ENCODE assay signal across 10 mouse cellular contexts in the genomic region with DNA sequence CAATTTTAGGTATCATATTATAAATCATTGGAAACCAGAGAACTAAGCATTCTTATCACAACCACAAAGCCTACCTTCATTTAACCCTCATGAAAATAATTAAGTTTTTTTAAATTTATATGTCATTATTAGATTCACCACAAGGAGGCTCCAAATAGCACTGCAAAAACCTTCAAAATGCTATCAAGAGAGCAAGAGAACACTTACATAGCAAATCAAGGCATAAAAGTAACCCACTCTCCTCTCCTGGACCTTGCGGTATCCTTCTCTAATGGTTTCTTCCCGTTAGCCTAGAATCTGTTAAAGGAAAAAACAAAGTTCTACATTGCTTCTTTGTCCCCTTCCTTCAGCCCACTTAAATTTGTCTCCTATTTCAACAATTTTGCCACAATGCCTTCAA. TPM values are rescaled to one million over a fixed set of nuclear protein-coding genes. Genes with fewer than 3 reads are reported as not detected.
A peak's percentile ranks its signal among the peaks of the same experiment; 100 is the strongest.
DNase-seq lines count a peak whose midpoint lies in the region; ATAC-seq lines count a peak whose summit lies in the region.
"Had no signal": no experiment of that assay in that cellular context is flagged by ENCODE, and none has a peak within 500 bp of the region (broad histone marks: within the 10 kb centered on the region; RNA-seq: fewer than 3 reads in every experiment).

No protein-coding gene starts in this region.

- no peaks in the 10 kb centered on the region for H3K4me1 ChIP-seq in hindbrain, embryonic 14.5 days (replicated peaks; ENCODE audit: control insufficient read depth, insufficient read depth, low read length)
- no peaks in the 10 kb centered on the region for H3K4me1 ChIP-seq in hindbrain, embryonic 10.5 days (replicated peaks)
- H3K4me1 ChIP-seq: embryonic facial prominence, embryonic 12.5 days had no signal

- no peak overlapping the region for H3K4me2 ChIP-seq in hindbrain, embryonic 14.5 days (replicated peaks)
- H3K4me2 ChIP-seq: embryonic facial prominence, embryonic 12.5 days had no signal

- WGBS in hindbrain, embryonic 14.5 days = 59% methylated on average over 2 of the region's 2 CpGs
- WGBS in hindbrain, embryonic 10.5 days = 60% methylated on average over 2 of the region's 2 CpGs

- peak; percentile 71 for DNase-seq in hindbrain, embryonic 14.5 days (ENCODE audit: low spot score)
- DNase-seq in hindbrain, embryonic 10.5 days (ENCODE audit: low spot score) = no peak
- peak; percentile 45 for DNase-seq in A20 (ENCODE audit: low read depth, low spot score)
- peak; percentile 56 for DNase-seq in MN1 (ENCODE audit: low spot score)
- peak; percentile 1 for DNase-seq in hindlimb bud, embryonic 11.5 days (ENCODE audit: extremely low spot score, low read depth, low spot score)
- no peak for DNase-seq in spleen, adult 18-20 months
- DNase-seq in testis, postnatal 14 days (ENCODE audit: low spot score) = no peak
- DNase-seq in adrenal gland, postnatal 10 days = no peak
- DNase-seq: gastrocnemius, postnatal 36 days had no signal

- H3K9me3 ChIP-seq in hindbrain, embryonic 14.5 days (ENCODE audit: control insufficient read depth, low read length) = no peaks in the 10 kb centered on the region
- no peaks in the 10 kb centered on the region for H3K9me3 ChIP-seq in hindbrain, embryonic 10.5 days
- H3K9me3 ChIP-seq: embryonic facial prominence, embryonic 12.5 days had no signal

- no peaks in the 10 kb centered on the region for H3K36me3 ChIP-seq in hindbrain, embryonic 14.5 days (replicated peaks; ENCODE audit: control insufficient read depth, insufficient read depth)
- no peaks in the 10 kb centered on the region for H3K36me3 ChIP-seq in hindbrain, embryonic 10.5 days
- H3K36me3 ChIP-seq: embryonic facial prominence, embryonic 12.5 days had no signal

- H3K27ac ChIP-seq in hindbrain, embryonic 14.5 days = no peak overlapping the region
- no peak overlapping the region for H3K27ac ChIP-seq in hindbrain, embryonic 10.5 days
- H3K27ac ChIP-seq: embryonic facial prominence, embryonic 12.5 days had no signal

- H3K4me3 ChIP-seq in hindbrain, embryonic 14.5 days (replicated peaks; ENCODE audit: low read length) = no peak overlapping the region
- no peak overlapping the region for H3K4me3 ChIP-seq in hindbrain, embryonic 10.5 days
- H3K4me3 ChIP-seq: embryonic facial prominence, embryonic 12.5 days had no signal

- H3K9ac ChIP-seq in hindbrain, embryonic 14.5 days = no peak overlapping the region
- H3K9ac ChIP-seq: embryonic facial prominence, embryonic 12.5 days had no signal

- H3K27me3 ChIP-seq in hindbrain, embryonic 14.5 days (ENCODE audit: control insufficient read depth, insufficient read depth, low read length) = no peaks in the 10 kb centered on the region
- no peaks in the 10 kb centered on the region for H3K27me3 ChIP-seq in hindbrain, embryonic 10.5 days (ENCODE audit: insufficient read depth, poor library complexity, severe bottlenecking)
- H3K27me3 ChIP-seq: embryonic facial prominence, embryonic 12.5 days had no signal

- ATAC-seq in hindbrain, embryonic 14.5 days (ENCODE audit: low FRiP score) = no peak

RNA-seq across cellular contexts. Expression of a gene that starts 37.0 kb away (rescaled TPM):
- polyA plus RNA-seq in hindbrain, embryonic 14.5 days (2014; fragmentation: Nextera tagmentation; extraction: Ambion mirVana) = 5.5 and 8.2 TPM in 2 replicates
- 6.1 and 10.0 TPM in 2 replicates for polyA plus RNA-seq in hindbrain, embryonic 10.5 days (2016; fragmentation: Nextera tagmentation; extraction: Ambion mirVana)
- 10 to 100 TPM; 10.5 to 13.8 TPM for total RNA-seq in adrenal gland, postnatal 10 days (2021)

RNA-seq across cellular contexts. Expression of a gene that starts 37.2 kb away (rescaled TPM):
- polyA plus RNA-seq in hindbrain, embryonic 14.5 days (2014; fragmentation: Nextera tagmentation; extraction: Ambion mirVana) = 131 and 145 TPM in 2 replicates
- polyA plus RNA-seq in hindbrain, embryonic 10.5 days (2016; fragmentation: Nextera tagmentation; extraction: Ambion mirVana) = 77.9 and 82.0 TPM in 2 replicates
- total RNA-seq in adrenal gland, postnatal 10 days (2021) = 100 to 1,000 TPM; 309 to 414 TPM

RNA-seq across cellular contexts. Expression of a gene that starts 53.9 kb away (rescaled TPM):
- polyA plus RNA-seq in hindbrain, embryonic 14.5 days (2014; fragmentation: Nextera tagmentation; extraction: Ambion mirVana) = 0.42 and 0.79 TPM in 2 replicates
- 0.14 and 0.17 TPM in 2 replicates for polyA plus RNA-seq in hindbrain, embryonic 10.5 days (2016; fragmentation: Nextera tagmentation; extraction: Ambion mirVana)
- 1 to 10 TPM; 1.3 to 1.4 TPM for total RNA-seq in adrenal gland, postnatal 10 days (2021)

Comparison
In these comparisons a context has a peak if more than half of its experiments do, and no peak if none do; other contexts are left out.
1. DNase-seq: peak in hindbrain, embryonic 14.5 days (single experiment), A20 (single experiment), MN1 (single experiment) and hindlimb bud, embryonic 11.5 days (single experiment); none in hindbrain, embryonic 10.5 days (single experiment), spleen, adult 18-20 months (0 of 2), testis, postnatal 14 days (single experiment) and adrenal gland, postnatal 10 days (single experiment).